Mouse (Mus musculus): ENCODE data around the gene Ccdc158. TPM values are rescaled to one million over a fixed set of nuclear protein-coding genes. Genes with fewer than 3 reads are reported as not detected.

Ccdc158 gene
- polyA plus RNA-seq, 1 experiment, result 0.21 TPM

- H3K4me3 ChIP-seq (ENCODE audit: insufficient read depth, low read length), result no peak overlapping the region
- no peaks in the 10 kb centered on the region for H3K4me1 ChIP-seq (ENCODE audit: control insufficient read depth, insufficient read depth, low read length)
- H3K27ac ChIP-seq (ENCODE audit: insufficient read depth, low read depth, low read length), result no peak overlapping the region
- no peak for TF ChIP-seq POLR2A (IDR thresholded peaks at IDR 0.05; ENCODE audit: borderline replicate concordance, low read depth, low read length)
- TF ChIP-seq CTCF (IDR thresholded peaks at IDR 0.05; ENCODE audit: low read depth, low read length), result no peak
Observed at GRCm38 (mm10) chr5:92560201-92560600, 114.9 kb downstream of the Ccdc158 start.

Other genes starting within 250 kb of the Ccdc158 start
- gene Nup54, start 240.1 kb downstream of the Ccdc158 start, polyA plus RNA-seq (2012; ENCODE audit: insufficient read depth, insufficient read length, missing spikeins), result 18.9 and 20.4 TPM in 2 replicates
- gene Scarb2, start 168.4 kb downstream of the Ccdc158 start, polyA plus RNA-seq (2012; ENCODE audit: insufficient read depth, insufficient read length, missing spikeins), result 93.7 and 98.6 TPM in 2 replicates
- not detected in 2 replicates for gene Fam47e, start 120.2 kb downstream of the Ccdc158 start, polyA plus RNA-seq (2012; ENCODE audit: insufficient read depth, insufficient read length, missing spikeins)
- gene Stbd1, start 72.2 kb downstream of the Ccdc158 start, polyA plus RNA-seq (2012; ENCODE audit: insufficient read depth, insufficient read length, missing spikeins), result 1.1 and 2.4 TPM in 2 replicates
- gene Shroom3, start 8.2 kb upstream of the Ccdc158 start, polyA plus RNA-seq (2012; ENCODE audit: insufficient read depth, insufficient read length, missing spikeins), result not detected in 2 replicates